Mouse (Mus musculus) megakaryocyte, embryonic 14.5 days (primary cell): ENCODE results near the gene Abtb2.

ENCODE experiments used
- FLI1 ChIP-seq: IDR thresholded peaks from 2 replicates; pipeline ENCODE4 v1.6.1; 2012; ENCODE audit warnings: low read length, inconsistent platforms, mixed read lengths
- GATA1 ChIP-seq: IDR thresholded peaks from 3 replicates; pipeline ENCODE4 v1.6.1; 2012; ENCODE audit warnings: mixed read lengths, low read length, inconsistent platforms, borderline replicate concordance

DNA sequence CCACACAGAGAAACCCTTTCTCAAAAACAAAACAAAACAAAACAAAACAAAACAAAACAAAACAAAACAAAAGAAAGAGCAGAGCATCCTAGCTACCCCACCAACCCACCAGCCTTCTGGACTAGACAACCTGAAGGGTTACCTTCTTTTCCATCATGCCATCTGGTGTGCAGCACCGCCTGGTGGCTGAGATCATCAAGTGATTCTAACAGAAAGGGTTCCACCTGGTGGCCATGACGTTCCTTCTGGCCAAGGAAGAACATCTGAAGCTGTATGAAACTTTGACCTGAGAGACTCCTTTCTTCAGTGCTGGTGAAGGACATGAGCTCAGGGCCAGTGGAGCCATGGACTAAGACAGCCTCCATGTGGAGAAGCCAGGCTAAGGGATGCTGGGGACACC is 19.0 kb upstream of the Abtb2 start:
- TF ChIP-seq GATA1: no peak
- TF ChIP-seq FLI1: no peak
